Mouse (Mus musculus) embryonic facial prominence, embryonic 15.5 days (tissue): Measurements from ENCODE around the gene Shf. TPM values are rescaled to one million over a fixed set of nuclear protein-coding genes. Genes with fewer than 3 reads are reported as not detected.
A peak's percentile ranks its signal among the peaks of the same experiment; 100 is the strongest.
"Not testable (repeated sequence)": the region's sequence is repeated elsewhere in the genome, so short reads cannot be mapped to it uniquely, and the experiment has no call there.

ENCODE experiments used
- ATAC-seq: fragments of 200-750 bp; cut with Nextera tagmentation; 2 replicates; pipeline ENCODE4 v1.8.0; 2017; ENCODE audit warnings: low read depth, moderate TSS enrichment; ENCODE audit not compliant: insufficient number of reproducible peaks, low FRiP score, low TSS enrichment
- H3K27ac ChIP-seq: fragments of 300-500 bp; sonication (generic); replicated peaks from 2 replicates; pipeline ENCODE4 v1.5.1; 2015; ENCODE audit warnings: mild to moderate bottlenecking, inconsistent platforms
- H3K27me3 ChIP-seq: fragments of 300-500 bp; sonication (generic); 2 replicates; pipeline ENCODE4 v1.6.1; 2015; ENCODE audit warnings: inconsistent platforms
- H3K36me3 ChIP-seq: fragments of 300-500 bp; sonication (generic); 2 replicates; pipeline ENCODE4 v1.6.1; 2015; ENCODE audit warnings: mild to moderate bottlenecking, inconsistent platforms
- H3K4me1 ChIP-seq: fragments of 300-500 bp; sonication (generic); 2 replicates; pipeline ENCODE4 v1.6.1; 2015; ENCODE audit warnings: inconsistent platforms
- H3K4me2 ChIP-seq: fragments of 300-500 bp; sonication (generic); replicated peaks from 2 replicates; pipeline ENCODE4 v1.6.1; 2015; ENCODE audit warnings: mild to moderate bottlenecking, inconsistent platforms
- H3K4me3 ChIP-seq: fragments of 300-500 bp; sonication (generic); replicated peaks from 2 replicates; pipeline ENCODE4 v1.5.1; 2015; ENCODE audit warnings: mild to moderate bottlenecking, inconsistent platforms
- H3K9ac ChIP-seq: fragments of 300-500 bp; sonication (generic); 2 replicates; pipeline ENCODE4 v1.6.1; 2015; ENCODE audit warnings: inconsistent platforms
- H3K9me3 ChIP-seq: fragments of 300-500 bp; sonication (generic); replicated peaks from 2 replicates; pipeline ENCODE4 v1.6.1; 2016; ENCODE audit warnings: inconsistent platforms
- WGBS: fragments of 180-500 bp; shearing (Covaris S2); methylation state at CpG from one replicate; pipeline ENCODE4 v1.1.7; 2015; 5-methylcytosine and 5-hydroxymethylcytosine counted together
- polyA plus RNA-seq: library from polyadenylated mRNA; unstranded; fragments of >200 nt; fragmentation: Nextera tagmentation; extraction: Ambion mirVana; gene quantifications from 2 replicates; pipeline ENCODE4 v1.2.1, GENCODE M21; 2015

The Shf gene
- polyA plus RNA-seq, 1 experiment from 2014 or later = 4.5 TPM

GRCm38 (mm10) chr2:122346164-122346563 lies 22.8 kb downstream of the Shf start:
- H3K4me2 ChIP-seq, H3K9ac ChIP-seq, H3K36me3 ChIP-seq, H3K9me3 ChIP-seq, H3K27me3 ChIP-seq, ATAC-seq, H3K4me3 ChIP-seq: not testable (repeated sequence)
- WGBS = 88% methylated on average over 6 of the region's 6 CpGs
- Histone ChIP-seq H3K4me1 (peaks cover 33% of the 10 kb centered on the region), H3K27ac (peak overlapping the region; percentile 70)

GRCm38 (mm10) chr2:122345106-122345893 lies 23.7 kb downstream of the Shf start:
- H3K27me3 ChIP-seq = no peaks in the 10 kb centered on the region
- WGBS = 55% methylated on average over 6 of the region's 6 CpGs
- H3K27ac ChIP-seq = peak overlapping the region; percentile 70
- H3K4me3 ChIP-seq = no peak overlapping the region
- peaks cover 29% of the 10 kb centered on the region for H3K4me1 ChIP-seq
- no peak overlapping the region for H3K9ac ChIP-seq
- no peak for ATAC-seq
- no peak overlapping the region for H3K4me2 ChIP-seq
- H3K9me3 ChIP-seq = no peaks in the 10 kb centered on the region
- H3K36me3 ChIP-seq = no peaks in the 10 kb centered on the region

GRCm38 (mm10) chr2:122337291-122337690 lies 31.7 kb downstream of the Shf start:
- ATAC-seq = no peak
- Histone ChIP-seq H3K27me3 (no peaks in the 10 kb centered on the region), H3K9me3 (no peaks in the 10 kb centered on the region), H3K4me1 (peaks cover 14% of the 10 kb centered on the region; the same call in 1 of the 2 replicates), H3K4me2 (0 out of 2 replicates have a peak overlapping the region, but pooled peaks have one; percentile 4), H3K36me3 (no peaks in the 10 kb centered on the region), H3K9ac (no peak overlapping the region), H3K4me3 (no peak overlapping the region), H3K27ac (no peak overlapping the region)
- WGBS = 63% methylated on average over 21 of the region's 21 CpGs

- H3K9ac ChIP-seq = no peak overlapping the region
- no peak for ATAC-seq
- WGBS = 37% methylated on average over 3 of the region's 3 CpGs
- H3K27ac ChIP-seq = peak overlapping the region; percentile 61; the same call in 1 of the 2 replicates
- H3K4me2 ChIP-seq = no peak overlapping the region
- H3K9me3 ChIP-seq = no peaks in the 10 kb centered on the region
- no peaks in the 10 kb centered on the region for H3K27me3 ChIP-seq
- no peaks in the 10 kb centered on the region for H3K36me3 ChIP-seq
- no peak overlapping the region for H3K4me3 ChIP-seq
- H3K4me1 ChIP-seq = peaks cover 7% of the 10 kb centered on the region; the same call in 1 of the 2 replicates
Observed at GRCm38 (mm10) chr2:122334170-122334569, 34.8 kb downstream of the Shf start.

- no peak overlapping the region for H3K9ac ChIP-seq
- H3K4me2 ChIP-seq = no peak overlapping the region
- no peak overlapping the region for H3K4me3 ChIP-seq
- H3K4me1 ChIP-seq = peaks cover 7% of the 10 kb centered on the region; the same call in 1 of the 2 replicates
- ATAC-seq = no peak
- no peaks in the 10 kb centered on the region for H3K9me3 ChIP-seq
- H3K27me3 ChIP-seq = no peaks in the 10 kb centered on the region
- WGBS = 76% methylated on average over 3 of the region's 3 CpGs
- H3K36me3 ChIP-seq = no peaks in the 10 kb centered on the region
- no peak overlapping the region for H3K27ac ChIP-seq
Observed at GRCm38 (mm10) chr2:122332222-122332621, 36.7 kb downstream of the Shf start.

GRCm38 (mm10) chr2:122330317-122330716 lies 38.6 kb downstream of the Shf start:
- H3K4me2 ChIP-seq, H3K4me3 ChIP-seq, H3K36me3 ChIP-seq, H3K9ac ChIP-seq, H3K27me3 ChIP-seq, ATAC-seq, H3K9me3 ChIP-seq, H3K27ac ChIP-seq: not testable (repeated sequence)
- 86% methylated on average over 6 of the region's 6 CpGs for WGBS
- H3K4me1 ChIP-seq = peaks cover 10% of the 10 kb centered on the region; the same call in 1 of the 2 replicates

GRCm38 (mm10) chr2:122327986-122328385 lies 41.0 kb downstream of the Shf start:
- H3K4me2 ChIP-seq = no peak overlapping the region
- H3K27ac ChIP-seq = no peak overlapping the region
- H3K4me1 ChIP-seq = 0 out of 2 replicates have a peak, but pooled peaks cover 3% of the 10 kb centered on the region
- H3K27me3 ChIP-seq = no peaks in the 10 kb centered on the region
- no peak overlapping the region for H3K9ac ChIP-seq
- no peak overlapping the region for H3K4me3 ChIP-seq
- no peaks in the 10 kb centered on the region for H3K36me3 ChIP-seq
- no peak for ATAC-seq
- WGBS = 59% methylated on average over 3 of the region's 3 CpGs
- no peaks in the 10 kb centered on the region for H3K9me3 ChIP-seq

GRCm38 (mm10) chr2:122325361-122325760 lies 43.6 kb downstream of the Shf start:
- Histone ChIP-seq H3K27me3 (no peaks in the 10 kb centered on the region), H3K4me2 (no peak overlapping the region), H3K4me3 (no peak overlapping the region), H3K36me3 (no peaks in the 10 kb centered on the region), H3K27ac (no peak overlapping the region), H3K9me3 (no peaks in the 10 kb centered on the region), H3K9ac (no peak overlapping the region), H3K4me1 (0 out of 2 replicates have a peak, but pooled peaks cover 3% of the 10 kb centered on the region)
- no peak for ATAC-seq
- WGBS = 43% methylated on average over 2 of the region's 2 CpGs

- H3K9me3 ChIP-seq = no peaks in the 10 kb centered on the region
- H3K4me3 ChIP-seq = no peak overlapping the region
- H3K27ac ChIP-seq = no peak overlapping the region
- no peak overlapping the region for H3K4me2 ChIP-seq
- H3K9ac ChIP-seq = no peak overlapping the region
- H3K27me3 ChIP-seq = no peaks in the 10 kb centered on the region
- ATAC-seq = no peak
- WGBS = 83% methylated on average over 3 of the region's 3 CpGs
- H3K4me1 ChIP-seq = 0 out of 2 replicates have a peak, but pooled peaks cover 3% of the 10 kb centered on the region
- H3K36me3 ChIP-seq = no peaks in the 10 kb centered on the region
Observed at GRCm38 (mm10) chr2:122324586-122324985, 44.4 kb downstream of the Shf start.

GRCm38 (mm10) chr2:122323960-122324359 lies 45.0 kb downstream of the Shf start:
- Histone ChIP-seq H3K36me3 (no peaks in the 10 kb centered on the region), H3K27ac (no peak overlapping the region), H3K9me3 (no peaks in the 10 kb centered on the region), H3K4me1 (0 out of 2 replicates have a peak, but pooled peaks cover 3% of the 10 kb centered on the region), H3K4me2 (no peak overlapping the region), H3K27me3 (no peaks in the 10 kb centered on the region), H3K4me3 (no peak overlapping the region), H3K9ac (no peak overlapping the region)
- no peak for ATAC-seq
- 54% methylated on average over 3 of the region's 3 CpGs for WGBS

- peaks cover 26% of the 10 kb centered on the region for H3K27me3 ChIP-seq
Observed at GRCm38 (mm10) chr2:122317384-122317783, 51.6 kb downstream of the Shf start.

More at GRCm38 (mm10) chr2:122317384-122317783, 51.6 kb downstream of the Shf start:
- ATAC-seq = no peak
- Histone ChIP-seq H3K4me2 (no peak overlapping the region), H3K9ac (no peak overlapping the region), H3K27ac (no peak overlapping the region), H3K4me3 (no peak overlapping the region), H3K9me3 (no peaks in the 10 kb centered on the region), H3K4me1 (peaks cover 13% of the 10 kb centered on the region), H3K36me3 (no peaks in the 10 kb centered on the region)
- 60% methylated on average over 4 of the region's 4 CpGs for WGBS
